Mouse (Mus musculus): ENCODE results near the gene Asb2. TPM values are rescaled to one million over a fixed set of nuclear protein-coding genes. Genes with fewer than 3 reads are reported as not detected.
A peak's percentile ranks its signal among the peaks of the same experiment; 100 is the strongest.

The Asb2 gene
- total and polyA plus RNA-seq, 3 experiments = 3.0 to 5.3 (median 4.1) TPM

GRCm38 (mm10) chr12:103380226-103380625 is 24.4 kb upstream of the Asb2 start:
- H3K9ac ChIP-seq (ENCODE audit: insufficient read depth, low read depth) = no peak overlapping the region
- no peak for DNase-seq (ENCODE audit: extremely low read depth)
- no peaks in the 10 kb centered on the region for H3K79me2 ChIP-seq (replicated peaks; ENCODE audit: control insufficient read depth, extremely low read depth, insufficient read depth, poor library complexity, severe bottlenecking)
- no peaks in the 10 kb centered on the region for H3K36me3 ChIP-seq (replicated peaks in 1 of 2; ENCODE audit: control insufficient read depth in 1 of 2, insufficient read depth in 1 of 2, low read length in 1 of 2)
- H3K9me3 ChIP-seq (replicated peaks; ENCODE audit: low read length) = no peaks in the 10 kb centered on the region
- peaks cover 9 to 26% of the 10 kb centered on the region in 2 experiments for H3K4me1 ChIP-seq (ENCODE audit: control insufficient read depth in 1 of 2, insufficient read depth in 2 of 2)
- H3K4me3 ChIP-seq (replicated peaks in 1 of 3; ENCODE audit: low read depth in 2 of 3, low read length in 2 of 3, poor library complexity in 1 of 3) = no peak overlapping the region
- dilution Hi-C loops (cut with MboI; ENCODE audit: extremely low pct_ligation_motif_present, extremely low pct_unique_long_range_greater_than_20kb, low sequenced_read_pairs) = no loop called here
- H3K4me2 ChIP-seq (ENCODE audit: insufficient read depth, low read depth, poor library complexity, severe bottlenecking) = no peak overlapping the region
- no peak overlapping the region for H3K27ac ChIP-seq (ENCODE audit: insufficient read depth, low read depth)
- TF ChIP-seq ZMIZ1 (IDR thresholded peaks at IDR 0.05; ENCODE audit: low read depth, low read length) (no peak), RCOR1 (conservative IDR thresholded peaks at IDR 0.05; ENCODE audit: low read depth, low read length) (no peak), POLR2A (IDR thresholded peaks at IDR 0.05; ENCODE audit: low read depth, low read length) (no peak), IRF4 (IDR thresholded peaks at IDR 0.05; ENCODE audit: low read depth, low read length) (peak; percentile 47)
- H3K27me3 ChIP-seq (replicated peaks) = peaks cover 11% of the 10 kb centered on the region
- in situ Hi-C loops (cut with MboI; ENCODE audit: low pct_ligation_motif_present, low pct_unique_long_range_greater_than_20kb, low sequenced_read_pairs) = no loop called here

- dilution Hi-C loops (cut with MboI; ENCODE audit: extremely low pct_ligation_motif_present, extremely low pct_unique_long_range_greater_than_20kb, low sequenced_read_pairs) = no loop called here
Observed at GRCm38 (mm10) chr12:103376774-103377173, 21.0 kb upstream of the Asb2 start.

GRCm38 (mm10) chr12:103376124-103376523 is 20.3 kb upstream of the Asb2 start:
- dilution Hi-C loops (cut with MboI; ENCODE audit: extremely low pct_ligation_motif_present, extremely low pct_unique_long_range_greater_than_20kb, low sequenced_read_pairs) (no loop called here), in situ Hi-C loops (cut with MboI; ENCODE audit: low pct_ligation_motif_present, low pct_unique_long_range_greater_than_20kb, low sequenced_read_pairs) (no loop called here)
- no peak for DNase-seq (ENCODE audit: extremely low read depth)
- H3K27ac ChIP-seq (ENCODE audit: insufficient read depth, low read depth) = no peak overlapping the region
- no peak overlapping the region for H3K4me2 ChIP-seq (ENCODE audit: insufficient read depth, low read depth, poor library complexity, severe bottlenecking)
- no peaks in the 10 kb centered on the region for H3K9me3 ChIP-seq (replicated peaks; ENCODE audit: low read length)
- TF ChIP-seq ZC3H11A (IDR thresholded peaks at IDR 0.05; ENCODE audit: low read depth, low read length) (no peak), ELF1 (IDR thresholded peaks at IDR 0.05; ENCODE audit: low read depth, low read length) (no peak), POLR2AphosphoS2 (IDR thresholded peaks at IDR 0.05; ENCODE audit: low read depth, low read length) (no peak), USF1 (IDR thresholded peaks at IDR 0.05; ENCODE audit: low read depth, low read length) (no peak), UBTF (IDR thresholded peaks at IDR 0.05; ENCODE audit: low read depth, low read length) (no peak), USF2 (conservative IDR thresholded peaks at IDR 0.05; ENCODE audit: low read depth, low read length) (no peak), E2F4 (IDR thresholded peaks at IDR 0.05; ENCODE audit: insufficient replicate concordance, low read depth, low read length) (no peak), CHD1 (IDR thresholded peaks at IDR 0.05; ENCODE audit: low read depth, low read length) (no peak), SMC3 (IDR thresholded peaks at IDR 0.05; ENCODE audit: low read depth, low read length) (no peak)
- H3K4me1 ChIP-seq (ENCODE audit: control insufficient read depth in 1 of 2, insufficient read depth in 2 of 2) = peaks cover 0 to 4% of the 10 kb centered on the region in 2 experiments; a peak in 1 of 4 replicates
- H3K4me3 ChIP-seq (replicated peaks in 1 of 3; ENCODE audit: low read depth in 2 of 3, low read length in 2 of 3, poor library complexity in 1 of 3) = no peak overlapping the region
- no peaks in the 10 kb centered on the region for H3K79me2 ChIP-seq (replicated peaks; ENCODE audit: control insufficient read depth, extremely low read depth, insufficient read depth, poor library complexity, severe bottlenecking)
- H3K27me3 ChIP-seq (replicated peaks) = peaks cover 20% of the 10 kb centered on the region
- no peaks in the 10 kb centered on the region for H3K36me3 ChIP-seq (replicated peaks in 1 of 2; ENCODE audit: control insufficient read depth in 1 of 2, insufficient read depth in 1 of 2, low read length in 1 of 2)
- no peak overlapping the region for H3K9ac ChIP-seq (ENCODE audit: insufficient read depth, low read depth)

More at GRCm38 (mm10) chr12:103376774-103377173, 21.0 kb upstream of the Asb2 start:
- Histone ChIP-seq H3K79me2 (replicated peaks; ENCODE audit: control insufficient read depth, extremely low read depth, insufficient read depth, poor library complexity, severe bottlenecking) (no peaks in the 10 kb centered on the region), H3K27me3 (replicated peaks) (peaks cover 18% of the 10 kb centered on the region), H3K4me2 (ENCODE audit: insufficient read depth, low read depth, poor library complexity, severe bottlenecking) (no peak overlapping the region), H3K9me3 (replicated peaks; ENCODE audit: low read length) (no peaks in the 10 kb centered on the region), H3K36me3 (replicated peaks in 1 of 2; ENCODE audit: control insufficient read depth in 1 of 2, insufficient read depth in 1 of 2, low read length in 1 of 2) (no peaks in the 10 kb centered on the region), H3K27ac (ENCODE audit: insufficient read depth, low read depth) (no peak overlapping the region), H3K9ac (ENCODE audit: insufficient read depth, low read depth) (no peak overlapping the region), H3K4me1 (ENCODE audit: control insufficient read depth in 1 of 2, insufficient read depth in 2 of 2) (peaks cover 0 to 9% of the 10 kb centered on the region in 2 experiments; a peak in 2 of 4 replicates), H3K4me3 (replicated peaks in 1 of 3; ENCODE audit: low read depth in 2 of 3, low read length in 2 of 3, poor library complexity in 1 of 3) (no peak overlapping the region)
- no peak for DNase-seq (ENCODE audit: extremely low read depth)
- in situ Hi-C loops (cut with MboI; ENCODE audit: low pct_ligation_motif_present, low pct_unique_long_range_greater_than_20kb, low sequenced_read_pairs) = no loop called here
- TF ChIP-seq MYC (IDR thresholded peaks at IDR 0.05; ENCODE audit: low read depth, low read length) (no peak), TBP (conservative IDR thresholded peaks at IDR 0.05; ENCODE audit: low read depth, low read length) (no peak), ELF1 (IDR thresholded peaks at IDR 0.05; ENCODE audit: low read depth, low read length) (no peak), EP300 (IDR thresholded peaks at IDR 0.05; ENCODE audit: low read length) (no peak), MEF2A (IDR thresholded peaks at IDR 0.05; ENCODE audit: borderline replicate concordance, low read depth, low read length) (no peak), SIN3A (IDR thresholded peaks at IDR 0.05; ENCODE audit: low read length) (no peak)
